In the genomic region with DNA sequence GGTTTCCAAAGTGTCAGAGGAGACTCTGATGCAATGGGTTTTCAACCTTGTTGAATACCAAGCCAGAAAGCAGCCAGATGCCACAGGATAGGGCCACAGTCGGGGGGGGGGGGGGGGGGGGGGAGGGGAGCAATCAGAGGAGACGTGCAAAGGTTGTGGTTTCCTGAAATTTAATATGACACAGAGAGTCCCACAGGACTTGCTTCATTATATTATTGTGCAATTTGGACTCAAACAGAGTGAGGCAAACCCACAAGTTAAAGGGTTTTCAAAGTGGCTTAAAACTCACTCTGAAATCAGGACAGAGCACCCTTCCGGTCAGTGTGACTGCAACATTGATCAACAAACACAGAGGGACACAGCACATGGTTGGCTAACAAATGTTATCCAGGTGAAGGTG, we compare ENCODE assay signal across 14 mouse cellular contexts.
DNase-seq lines count a peak whose midpoint lies in the region; ATAC-seq and TF ChIP-seq lines count a peak whose summit lies in the region.
"Had no signal": no experiment of that assay in that cellular context is flagged by ENCODE, and none has a peak within 500 bp of the region (broad histone marks: within the 10 kb centered on the region; RNA-seq: fewer than 3 reads in every experiment).

No protein-coding gene starts in this region.

- H3K9me3 ChIP-seq in liver, embryonic 14.5 days (ENCODE audit: control insufficient read depth, low read length): no peaks in the 10 kb centered on the region
- H3K9me3 ChIP-seq in hindbrain, embryonic 16.5 days (ENCODE audit: control insufficient read depth, low read length): no peaks in the 10 kb centered on the region

- H3K4me1 ChIP-seq in liver, embryonic 14.5 days (replicated peaks; ENCODE audit: control insufficient read depth in 2 of 2, insufficient read depth in 2 of 2, low read length in 1 of 2): peaks cover 0 to 3% of the 10 kb centered on the region in 2 experiments; a peak in 1 of 4 replicates
- H3K4me1 ChIP-seq in hindbrain, embryonic 16.5 days (ENCODE audit: control insufficient read depth, insufficient read depth, low read depth, low read length): no peaks in the 10 kb centered on the region

- no peak for TF ChIP-seq EP300 in liver, embryonic 14.5 days (IDR thresholded peaks at IDR 0.05; ENCODE audit: low read depth)

- no peaks in the 10 kb centered on the region for H3K27me3 ChIP-seq in liver, embryonic 14.5 days (ENCODE audit: control insufficient read depth, insufficient read depth, low read length)
- H3K27me3 ChIP-seq in hindbrain, embryonic 16.5 days (replicated peaks; ENCODE audit: control insufficient read depth, insufficient read depth, low read length): no peaks in the 10 kb centered on the region

- ATAC-seq in common myeloid progenitor, adult 5-6 weeks (replicated peaks; ENCODE audit: low read depth, poor library complexity, severe bottlenecking): peak; percentile 93
- peak; percentile 84 for ATAC-seq in liver, embryonic 14.5 days (ENCODE audit: insufficient read depth)
- no peak for ATAC-seq in hindbrain, embryonic 16.5 days
- ATAC-seq: forebrain, postnatal 0 days; intestine, postnatal 0 days had no signal

- H3K4me3 ChIP-seq in liver, embryonic 14.5 days (ENCODE audit: insufficient read depth in 1 of 2, low read depth in 2 of 2, low read length in 2 of 2): no peak overlapping the region
- no peak overlapping the region for H3K4me3 ChIP-seq in hindbrain, embryonic 16.5 days (ENCODE audit: low read length)

- DNase-seq in adrenal gland, adult 2 months: peak; percentile 17
- DNase-seq in adrenal gland, postnatal 14 days: no peak
- peak; percentile 80 for DNase-seq in 3134 (ENCODE audit: extremely low read depth, insufficient read length, low spot score)
- DNase-seq in liver, embryonic 14.5 days (ENCODE audit: low read depth in 3 of 3, low spot score in 3 of 3): peak in 2 of 3 experiments; percentile 41 to 46
- DNase-seq in kidney, postnatal 4 days: no peak
- DNase-seq in spleen, postnatal 10 days (ENCODE audit: low spot score in 2 of 2): no peak
- DNase-seq: cerebellum, adult 11-12 months; forebrain, postnatal 0 days; gastrocnemius, postnatal 25 days; thymus, postnatal 25 days had no signal

- H3K27ac ChIP-seq in liver, embryonic 14.5 days: no peak overlapping the region
- H3K27ac ChIP-seq in hindbrain, embryonic 16.5 days (ENCODE audit: low read depth, low read length): no peak overlapping the region

- no peak for TF ChIP-seq CTCF in liver, embryonic 14.5 days (IDR thresholded peaks at IDR 0.05; ENCODE audit: low read depth)

- no peaks in the 10 kb centered on the region for H3K36me3 ChIP-seq in liver, embryonic 14.5 days (replicated peaks; ENCODE audit: control insufficient read depth, insufficient read depth, low read depth)
- H3K36me3 ChIP-seq in hindbrain, embryonic 16.5 days (ENCODE audit: control insufficient read depth, insufficient read depth, low read length): no peaks in the 10 kb centered on the region

- H3K9ac ChIP-seq in liver, embryonic 14.5 days (replicated peaks): no peak overlapping the region
- H3K9ac ChIP-seq in hindbrain, embryonic 16.5 days (ENCODE audit: low read depth, low read length): no peak overlapping the region
- H3K9ac ChIP-seq: forebrain, postnatal 0 days had no signal

- WGBS in liver, embryonic 14.5 days (ENCODE audit: insufficient replicate concordance): 13% methylated on average over 3 of the region's 3 CpGs
- 53% methylated on average over 2 of the region's 3 CpGs for WGBS in hindbrain, embryonic 16.5 days

- H3K4me2 ChIP-seq in liver, embryonic 14.5 days (ENCODE audit: low read depth): no peak overlapping the region
- H3K4me2 ChIP-seq in hindbrain, embryonic 16.5 days (ENCODE audit: low read length): no peak overlapping the region
- H3K4me2 ChIP-seq: midbrain, embryonic 11.5 days had no signal

Comparison
In these comparisons a context has a peak if more than half of its experiments do, and no peak if none do; other contexts are left out.
1. DNase-seq: peak in adrenal gland, adult 2 months (single experiment), 3134 (single experiment) and liver, embryonic 14.5 days (2 of 3); none in adrenal gland, postnatal 14 days (single experiment), kidney, postnatal 4 days (0 of 2) and spleen, postnatal 10 days (0 of 2).